Mouse (Mus musculus) hematopoietic stem cell, adult 5-6 weeks (primary cell): ENCODE results near the gene Tmem129. TPM values are rescaled to one million over a fixed set of nuclear protein-coding genes. Genes with fewer than 3 reads are reported as not detected.

ENCODE experiments used
- ATAC-seq, 2 experiments: fragments of 125-278 bp in 1 of 2; replicated peaks in 1 of 2; 2 replicates each; pipeline ENCODE4 v1.8.0; 2016 to 2017; ENCODE audit warnings: inconsistent platforms in 2 of 2, mild to moderate bottlenecking in 2 of 2, moderate number of reproducible peaks in 2 of 2, low read depth in 1 of 2, moderate TSS enrichment in 1 of 2; ENCODE audit not compliant: low FRiP score in 2 of 2, poor library complexity in 2 of 2, severe bottlenecking in 2 of 2, insufficient read depth in 1 of 2, low TSS enrichment in 1 of 2
- total RNA-seq: library from RNA; stranded (forward); fragments of 172-1452, 232-1000 nt; gene quantifications from 2 replicates; pipeline ENCODE4 v1.2.3, GENCODE M21; 2017

Gene Tmem129
- total RNA-seq, 1 experiment from 2014 or later: 23.0 TPM

DNA sequence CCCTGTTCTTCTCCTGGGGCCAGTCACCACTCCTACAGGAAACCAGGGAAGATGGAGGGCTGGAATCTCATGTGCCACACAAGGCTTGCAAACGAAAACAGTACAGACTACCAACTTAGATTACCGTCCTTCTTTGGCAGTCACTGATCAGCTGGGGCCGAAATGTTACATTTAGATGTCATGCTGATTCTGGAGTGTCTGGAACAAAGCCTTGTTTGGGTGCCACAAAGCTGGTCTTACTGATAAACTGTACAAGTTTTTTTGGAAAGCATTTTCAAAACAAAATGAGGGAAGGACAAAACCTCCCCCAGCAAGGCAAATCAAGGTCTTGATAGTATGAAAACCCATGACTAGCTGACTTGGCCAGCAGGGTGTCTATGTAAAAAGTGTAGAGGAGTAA lies 34.5 kb downstream of the Tmem129 start:
- ATAC-seq: no peak

DNA sequence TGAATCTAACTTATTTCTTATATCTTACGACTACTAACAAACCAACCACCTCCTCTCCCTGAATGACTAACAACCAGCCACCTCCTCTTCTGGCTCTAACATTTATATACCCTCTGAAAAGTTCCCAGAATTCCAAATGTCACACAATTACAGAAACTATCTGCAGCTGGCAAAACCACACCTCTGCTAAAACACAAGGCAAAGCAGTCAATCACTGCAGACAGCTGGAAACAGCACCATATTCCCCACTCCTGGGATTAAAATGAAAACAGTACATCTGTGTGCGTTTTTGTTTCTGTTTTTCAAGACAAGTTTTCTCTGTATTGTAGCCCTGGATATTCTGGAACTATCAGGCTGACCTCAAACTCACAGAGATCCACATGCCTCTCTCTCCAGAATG lies 35.5 kb downstream of the Tmem129 start:
- ATAC-seq: no peak

DNA sequence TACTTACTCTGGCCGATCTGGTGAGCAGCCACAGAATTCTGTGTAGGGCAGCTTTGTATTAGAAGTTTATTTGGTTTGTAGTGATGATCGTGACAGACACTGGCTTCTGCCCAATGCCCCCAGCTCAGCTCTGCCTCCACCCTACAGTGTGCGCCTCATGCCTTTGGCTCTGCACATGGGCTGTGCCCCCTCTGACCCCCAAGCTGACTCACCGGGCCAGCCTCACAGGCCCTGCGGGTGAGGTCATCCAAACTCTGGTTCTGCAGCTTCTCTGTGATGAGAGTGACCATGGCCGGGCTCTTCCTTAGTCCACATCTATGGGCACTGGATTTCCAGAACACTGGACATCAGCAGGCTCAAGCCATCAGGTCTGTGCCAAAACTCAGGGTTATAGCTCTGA lies 43.8 kb downstream of the Tmem129 start:
- ATAC-seq: no peak

DNA sequence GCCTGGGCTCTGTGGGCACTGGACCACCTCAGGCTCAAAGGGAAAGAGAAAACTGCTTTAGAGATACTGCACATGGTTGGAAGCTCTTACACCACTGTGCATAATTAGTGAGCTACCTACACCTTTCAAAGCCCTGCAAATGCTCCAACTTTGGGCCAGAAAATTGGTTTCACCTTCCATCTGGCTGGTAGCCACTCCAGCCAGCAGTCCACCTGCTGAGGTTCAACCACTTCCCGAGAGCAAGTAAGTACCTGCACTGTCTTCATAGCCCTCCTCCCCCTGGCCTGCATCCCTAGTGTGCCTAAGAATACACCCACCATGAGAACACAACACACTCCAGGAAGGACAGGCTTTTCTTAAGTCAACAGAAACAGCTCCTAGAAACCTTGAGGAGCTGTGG lies 46.4 kb downstream of the Tmem129 start:
- ATAC-seq: no peak

DNA sequence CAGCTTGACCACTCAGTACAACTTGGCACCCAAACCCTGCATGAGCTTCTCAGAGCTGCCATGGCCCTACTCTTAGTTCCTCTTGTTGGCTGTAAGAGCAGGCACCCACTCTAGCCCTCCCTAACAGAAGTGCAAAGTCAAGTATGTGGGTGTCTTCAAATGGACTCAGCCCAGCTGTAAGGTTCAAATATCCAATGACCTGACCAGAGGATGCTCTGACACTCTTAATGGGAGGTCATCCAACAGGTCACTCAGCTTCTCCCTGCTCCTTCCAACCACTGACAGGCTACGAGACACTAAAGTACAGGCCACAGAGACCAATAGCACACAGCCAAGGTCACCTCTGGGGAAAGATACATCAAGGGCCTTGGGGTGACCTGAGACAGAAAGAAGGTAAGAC lies 49.0 kb downstream of the Tmem129 start:
- ATAC-seq: no peak

DNA sequence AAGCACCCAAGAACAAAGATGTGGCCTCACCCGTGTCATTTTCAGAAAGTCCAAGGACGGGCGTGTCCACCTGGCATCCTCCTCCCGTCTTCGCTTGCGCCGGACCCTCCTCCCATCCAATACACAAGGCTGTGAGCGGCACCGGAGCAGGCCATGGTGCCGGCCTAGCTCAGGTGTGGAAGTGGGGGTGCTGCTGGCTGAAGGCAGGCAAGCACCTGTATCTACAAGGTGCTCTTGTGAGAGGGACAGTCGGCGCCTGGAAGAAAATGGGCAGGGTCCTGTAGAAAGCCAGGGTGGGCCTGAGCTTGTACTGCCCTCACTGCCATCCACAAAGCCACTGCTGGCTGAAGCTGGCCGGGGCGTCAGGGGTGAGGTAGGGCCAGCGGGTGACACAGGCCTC lies 50.8 kb downstream of the Tmem129 start:
- no peak for ATAC-seq

DNA sequence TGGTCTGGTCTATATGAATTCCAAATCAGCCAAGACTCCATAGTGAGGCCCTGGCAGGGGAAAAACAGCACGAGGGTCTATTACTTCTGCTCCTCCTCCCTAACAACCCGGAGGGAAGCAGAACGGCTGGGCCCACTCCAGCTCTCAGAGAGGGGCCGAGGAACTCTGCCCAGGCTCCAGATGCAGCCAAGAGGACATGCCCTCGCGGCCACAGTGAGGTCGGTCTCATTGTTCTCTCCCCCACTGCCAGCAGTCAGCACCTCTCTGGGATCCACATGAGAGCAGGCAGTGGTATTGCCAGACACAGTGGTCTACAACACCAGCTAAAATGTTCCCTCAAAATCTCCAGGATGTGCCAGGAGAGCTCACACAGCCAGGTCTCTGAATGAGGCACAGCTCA lies 51.6 kb downstream of the Tmem129 start:
- ATAC-seq: no peak

DNA sequence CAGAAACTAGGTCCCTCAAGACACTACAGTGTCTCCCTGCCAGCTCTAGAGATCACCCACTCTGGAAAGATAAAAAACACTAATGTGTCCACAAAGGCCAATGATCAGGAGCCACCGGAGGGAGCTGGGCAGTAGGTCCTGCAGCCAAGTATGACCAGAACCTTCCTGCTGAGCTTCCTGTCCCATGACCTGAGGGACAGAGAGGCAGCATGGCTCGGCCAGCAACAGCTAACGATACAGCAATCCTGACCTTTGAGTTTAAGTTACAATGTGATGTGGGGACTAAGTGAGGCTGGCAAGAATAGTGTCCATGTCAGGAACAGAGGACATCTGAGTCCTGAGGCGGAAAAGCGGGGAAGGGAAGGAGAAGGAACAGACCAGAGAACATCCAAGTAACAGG lies 52.9 kb downstream of the Tmem129 start:
- ATAC-seq: no peak

Other genes starting within 250 kb of the Tmem129 start
- not detected in 2 replicates for gene Nkx1-1, start 224.4 kb downstream of the Tmem129 start, total RNA-seq
- 13.3 and 18.6 TPM in 2 replicates for gene Fam53a, start 28.8 kb downstream of the Tmem129 start, total RNA-seq
- gene Gm9903, start 28.5 kb downstream of the Tmem129 start, total RNA-seq: 0.20 and 0.81 TPM in 2 replicates
- 220 and 242 TPM in 2 replicates for gene Slbp, start 5.8 kb downstream of the Tmem129 start, total RNA-seq
- gene Tacc3, start 288 bp downstream of the Tmem129 start, total RNA-seq: 103 and 133 TPM in 2 replicates
- 2.2 and 3.0 TPM in 2 replicates for gene Fgfr3, start 63.3 kb upstream of the Tmem129 start, total RNA-seq
- 19.7 and 20.8 TPM in 2 replicates for gene Letm1, start 124.4 kb upstream of the Tmem129 start, total RNA-seq
- gene Nsd2, start 162.3 kb upstream of the Tmem129 start, total RNA-seq: 110 and 126 TPM in 2 replicates